Mouse (Mus musculus) left cerebral cortex, adult 18-20 months (tissue): Measurements from ENCODE around the gene Vnn1. TPM values are rescaled to one million over a fixed set of nuclear protein-coding genes. Genes with fewer than 3 reads are reported as not detected.
A peak's percentile ranks its signal among the peaks of the same experiment; 100 is the strongest.

Experiments used
- DNase-seq, 2 experiments: peaks; one replicate each; pipeline ENCODE4 v3.0.0; 2021 to 2022; ENCODE audit warnings: low spot score in 2 of 2, mixed read lengths in 1 of 2
- long read RNA-seq, 2 experiments: library from polyadenylated mRNA; stranded (forward); transcript quantifications; one replicate each; pipeline ENCODE4 v2.0.0; 2021
- total RNA-seq, 2 experiments: library from RNA; stranded (reverse); gene quantifications; 2 replicates each; pipeline ENCODE4 v1.2.3; 2021

Gene Vnn1
- not detected for total RNA-seq
- long read RNA-seq, experiment 1, result 0 reads
- long read RNA-seq, experiment 2, result 0 reads

GRCm38 (mm10) chr10:23894601-23895349 lies at the start of gene Vnn1:
TSS of gene Vnn1 (plus strand) at chr10:23894688.
- no peak for DNase-seq

- no peak for DNase-seq
Observed at GRCm38 (mm10) chr10:23851228-23851912, 43.1 kb upstream of the Vnn1 start, which contains the start of gene Vnn3. TSS of gene Vnn3 (plus strand) at chr10:23851462.

- no peak for DNase-seq
Observed at GRCm38 (mm10) chr10:23852096-23852495, 42.4 kb upstream of the Vnn1 start.

- no peak for DNase-seq
Observed at GRCm38 (mm10) chr10:23864362-23865312, 29.9 kb upstream of the Vnn1 start.

GRCm38 (mm10) chr10:23880695-23881094 lies 13.8 kb upstream of the Vnn1 start:
- peak in 1 of 2 experiments; percentile 6 for DNase-seq

- no peak for DNase-seq
Observed at GRCm38 (mm10) chr10:23884910-23885309, 9.6 kb upstream of the Vnn1 start.

- no peak for DNase-seq
Observed at GRCm38 (mm10) chr10:23886060-23886459, 8.4 kb upstream of the Vnn1 start.

- DNase-seq, result no peak
Observed at GRCm38 (mm10) chr10:23892987-23893386, 1.5 kb upstream of the Vnn1 start.

- no peak for DNase-seq
Observed at GRCm38 (mm10) chr10:23895376-23895775, 888 bp downstream of the Vnn1 start.

- no peak for DNase-seq
Observed at GRCm38 (mm10) chr10:23901119-23901518, 6.6 kb downstream of the Vnn1 start.

GRCm38 (mm10) chr10:23905661-23906060 lies 11.2 kb downstream of the Vnn1 start:
- no peak for DNase-seq

GRCm38 (mm10) chr10:23920056-23920455 lies 25.6 kb downstream of the Vnn1 start, which contains the start of gene Taar1:
TSS of gene Taar1 (plus strand) at chr10:23920356.
- DNase-seq, result no peak

GRCm38 (mm10) chr10:23922468-23922867 lies 28.0 kb downstream of the Vnn1 start:
- no peak for DNase-seq

GRCm38 (mm10) chr10:23923941-23924340 lies 29.5 kb downstream of the Vnn1 start:
- DNase-seq, result no peak

GRCm38 (mm10) chr10:23937613-23938012 lies 43.1 kb downstream of the Vnn1 start:
- no peak for DNase-seq

- no peak for DNase-seq
Observed at GRCm38 (mm10) chr10:23938312-23938711, 43.8 kb downstream of the Vnn1 start, which contains the start of gene Taar2. TSS of gene Taar2 (plus strand) at chr10:23938572.

- DNase-seq, result no peak
Observed at GRCm38 (mm10) chr10:23942465-23942864, 48.0 kb downstream of the Vnn1 start.

GRCm38 (mm10) chr10:23948026-23948425 lies 53.5 kb downstream of the Vnn1 start:
- DNase-seq, result no peak

- DNase-seq, result peak in 1 of 2 experiments; percentile 6
Observed at GRCm38 (mm10) chr10:23949508-23950005, 55.1 kb downstream of the Vnn1 start, which contains the start of gene Taar3. TSS of gene Taar3 (plus strand) at chr10:23949558.

- no peak for DNase-seq
Observed at GRCm38 (mm10) chr10:23951714-23952113, 57.2 kb downstream of the Vnn1 start.
